Comparison of ENCODE assay signal across 33 mouse cellular contexts in the genomic region with DNA sequence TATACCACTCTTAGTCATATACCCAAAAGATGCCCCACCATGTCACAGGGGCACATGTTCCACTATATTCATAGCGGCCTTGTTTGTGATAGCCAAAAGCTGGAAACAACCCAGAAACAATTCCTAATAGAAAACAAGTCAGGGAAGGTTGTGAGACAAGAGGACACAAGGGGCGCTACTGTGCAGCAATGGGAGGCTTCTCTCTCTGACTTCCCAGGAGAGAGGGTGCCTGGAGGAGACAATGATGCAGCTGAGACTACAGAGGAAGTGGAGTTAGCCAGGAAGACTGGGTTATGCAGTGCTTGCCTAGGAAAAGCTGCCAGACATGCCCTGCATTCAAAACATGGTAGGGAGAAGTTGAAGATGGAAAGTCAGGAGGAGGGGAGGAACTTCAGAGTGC.
A peak's percentile ranks its signal among the peaks of the same experiment; 100 is the strongest.
DNase-seq lines count a peak whose midpoint lies in the region; ATAC-seq and TF ChIP-seq lines count a peak whose summit lies in the region.
"Had no signal": no experiment of that assay in that cellular context is flagged by ENCODE, and none has a peak within 500 bp of the region (broad histone marks: within the 10 kb centered on the region; RNA-seq: fewer than 3 reads in every experiment).

No protein-coding gene starts in this region.

- CTCF ChIA-PET in Patski (lab: Charles Lee) = interaction anchor here (0.9 to 1.5 kb wide), 4 partner anchors 339 to 396 kb away, joined by 3 to 6 read pairs (median 4); no protein-coding TSS in a partner anchor

- peak; percentile 50 for TF ChIP-seq CTCF in Patski (IDR thresholded peaks at IDR 0.05)

- no peak overlapping the region for H3K27ac ChIP-seq in midbrain, embryonic 11.5 days (ENCODE audit: low read depth, low read length)
- H3K27ac ChIP-seq in midbrain, embryonic 10.5 days (replicated peaks) = no peak overlapping the region
- H3K27ac ChIP-seq in heart, embryonic 10.5 days = no peak overlapping the region
- H3K27ac ChIP-seq: embryonic facial prominence, embryonic 12.5 days; forebrain, embryonic 12.5 days; hindbrain, embryonic 10.5 days; layer of hippocampus, adult 2 months; limb, embryonic 13.5 days; liver, embryonic 13.5 days; midbrain, embryonic 15.5 days; neural tube, embryonic 12.5 days; stomach, embryonic 15.5 days had no signal

- WGBS in midbrain, embryonic 11.5 days = 50% methylated on average over 2 of the region's 2 CpGs
- WGBS in midbrain, embryonic 10.5 days = 56% methylated on average over 2 of the region's 2 CpGs
- WGBS in heart, embryonic 10.5 days = 58% methylated on average over 2 of the region's 2 CpGs

- peak; percentile 61 for DNase-seq in midbrain, embryonic 11.5 days (ENCODE audit: low spot score, missing footprints)
- no peak for DNase-seq in midbrain, embryonic 10.5 days (ENCODE audit: low spot score)
- no peak for DNase-seq in Patski (ENCODE audit: low read depth, low spot score)
- peak; percentile 23 for DNase-seq in c-Kit-positive CD71-positive TER-119-negative erythroid progenitor cells, embryonic 14.5 days (ENCODE audit: low read depth)
- DNase-seq in heart, embryonic 10.5 days (ENCODE audit: low spot score) = no peak
- DNase-seq in cerebellum, adult 11-12 months = no peak
- no peak for DNase-seq in frontal cortex, postnatal 36 days (ENCODE audit: low spot score in 2 of 2)
- no peak for DNase-seq in left cerebral cortex, adult 18-20 months (ENCODE audit: low spot score in 2 of 2)
- DNase-seq: adrenal gland, postnatal 25 days; B cell, adult 2 months; cerebellum, adult 8-10 months; cerebellum, postnatal 36 days; gastrocnemius, postnatal 10 days; heart, postnatal 10 days; kidney, adult 9 months; kidney, postnatal 25 days; layer of hippocampus, postnatal 36 days; liver, embryonic 13.5 days; lung, embryonic 14.5 days; right cerebral cortex, adult 18-20 months; thymus, postnatal 36 days had no signal

- no peaks in the 10 kb centered on the region for H3K9me3 ChIP-seq in midbrain, embryonic 11.5 days (ENCODE audit: control insufficient read depth, low read length)
- no peaks in the 10 kb centered on the region for H3K9me3 ChIP-seq in midbrain, embryonic 10.5 days (replicated peaks)
- H3K9me3 ChIP-seq in heart, embryonic 10.5 days = no peaks in the 10 kb centered on the region
- H3K9me3 ChIP-seq: embryonic facial prominence, embryonic 12.5 days; forebrain, embryonic 12.5 days; heart, embryonic 12.5 days; hindbrain, embryonic 10.5 days; limb, embryonic 13.5 days; liver, embryonic 13.5 days; midbrain, embryonic 15.5 days; neural tube, embryonic 12.5 days; stomach, embryonic 15.5 days had no signal

- no peaks in the 10 kb centered on the region for H3K4me1 ChIP-seq in midbrain, embryonic 11.5 days (ENCODE audit: control insufficient read depth, insufficient read depth, low read length)
- no peaks in the 10 kb centered on the region for H3K4me1 ChIP-seq in midbrain, embryonic 10.5 days
- H3K4me1 ChIP-seq in heart, embryonic 10.5 days = no peaks in the 10 kb centered on the region
- H3K4me1 ChIP-seq: embryonic facial prominence, embryonic 12.5 days; forebrain, embryonic 12.5 days; heart, embryonic 12.5 days; hindbrain, embryonic 10.5 days; limb, embryonic 13.5 days; liver, embryonic 13.5 days; midbrain, embryonic 15.5 days; neural tube, embryonic 12.5 days; stomach, embryonic 15.5 days had no signal

- in situ Hi-C loops in Patski (cut with MboI; ENCODE audit: low pct_unique_long_range_greater_than_20kb) = no loop called here

- H3K4me3 ChIP-seq in midbrain, embryonic 11.5 days (ENCODE audit: low read depth, low read length) = no peak overlapping the region
- H3K4me3 ChIP-seq in midbrain, embryonic 10.5 days = no peak overlapping the region
- no peak overlapping the region for H3K4me3 ChIP-seq in heart, embryonic 10.5 days
- H3K4me3 ChIP-seq: embryonic facial prominence, embryonic 12.5 days; erythroblast, embryonic 14.5 days; forebrain, embryonic 12.5 days; heart, embryonic 12.5 days; hindbrain, embryonic 10.5 days; layer of hippocampus, adult 2 months; limb, embryonic 13.5 days; liver, embryonic 13.5 days; midbrain, embryonic 15.5 days; neural tube, embryonic 12.5 days; stomach, embryonic 15.5 days had no signal

- no peak overlapping the region for H3K9ac ChIP-seq in midbrain, embryonic 11.5 days (ENCODE audit: low read length)
- H3K9ac ChIP-seq: embryonic facial prominence, embryonic 12.5 days; forebrain, embryonic 12.5 days; heart, embryonic 12.5 days; limb, embryonic 13.5 days; liver, embryonic 13.5 days; lung, embryonic 14.5 days; midbrain, embryonic 15.5 days; neural tube, embryonic 12.5 days; stomach, embryonic 15.5 days had no signal

- no peaks in the 10 kb centered on the region for H3K36me3 ChIP-seq in midbrain, embryonic 11.5 days (ENCODE audit: control insufficient read depth, insufficient read depth, low read length)
- no peaks in the 10 kb centered on the region for H3K36me3 ChIP-seq in midbrain, embryonic 10.5 days
- H3K36me3 ChIP-seq in heart, embryonic 10.5 days = no peaks in the 10 kb centered on the region
- H3K36me3 ChIP-seq: embryonic facial prominence, embryonic 12.5 days; forebrain, embryonic 12.5 days; heart, embryonic 12.5 days; hindbrain, embryonic 10.5 days; limb, embryonic 13.5 days; liver, embryonic 13.5 days; midbrain, embryonic 15.5 days; neural tube, embryonic 12.5 days; stomach, embryonic 15.5 days had no signal

- POLR2A ChIA-PET in Patski (lab: Charles Lee) = no interaction called here

- H3K4me2 ChIP-seq in midbrain, embryonic 11.5 days = no peak overlapping the region
- H3K4me2 ChIP-seq: embryonic facial prominence, embryonic 12.5 days; forebrain, embryonic 12.5 days; heart, embryonic 12.5 days; limb, embryonic 13.5 days; liver, embryonic 13.5 days; lung, embryonic 14.5 days; midbrain, embryonic 15.5 days; neural tube, embryonic 12.5 days; stomach, embryonic 15.5 days had no signal

- H3K27me3 ChIP-seq in midbrain, embryonic 11.5 days (ENCODE audit: control insufficient read depth, insufficient read depth, low read length) = no peaks in the 10 kb centered on the region
- H3K27me3 ChIP-seq in midbrain, embryonic 10.5 days (ENCODE audit: low read depth, poor library complexity, severe bottlenecking) = no peaks in the 10 kb centered on the region
- no peaks in the 10 kb centered on the region for H3K27me3 ChIP-seq in Patski
- no peaks in the 10 kb centered on the region for H3K27me3 ChIP-seq in heart, embryonic 10.5 days (ENCODE audit: insufficient read depth, poor library complexity, severe bottlenecking)
- H3K27me3 ChIP-seq: embryonic facial prominence, embryonic 12.5 days; forebrain, embryonic 12.5 days; heart, embryonic 12.5 days; limb, embryonic 13.5 days; liver, embryonic 13.5 days; midbrain, embryonic 15.5 days; neural tube, embryonic 12.5 days; stomach, embryonic 15.5 days had no signal

- ATAC-seq in midbrain, embryonic 11.5 days (ENCODE audit: low FRiP score) = no peak
- peak; percentile 26 for ATAC-seq in Patski
- ATAC-seq: hindbrain, embryonic 16.5 days; intestine, embryonic 16.5 days; midbrain, embryonic 15.5 days had no signal

Comparison
In these comparisons a context has a peak if more than half of its experiments do, and no peak if none do; other contexts are left out.
1. DNase-seq: peak in midbrain, embryonic 11.5 days (single experiment) and c-Kit-positive CD71-positive TER-119-negative erythroid progenitor cells, embryonic 14.5 days (single experiment); none in midbrain, embryonic 10.5 days (single experiment), Patski (single experiment), heart, embryonic 10.5 days (single experiment), cerebellum, adult 11-12 months (single experiment), frontal cortex, postnatal 36 days (0 of 2) and left cerebral cortex, adult 18-20 months (0 of 2).